Mouse (Mus musculus): ENCODE data around the gene Gm3415. TPM values are rescaled to one million over a fixed set of nuclear protein-coding genes. Genes with fewer than 3 reads are reported as not detected.
"Not testable (repeated sequence)": the region's sequence is repeated elsewhere in the genome, so short reads cannot be mapped to it uniquely, and the experiment has no call there.

Gene Gm3415
- polyA plus RNA-seq, 1 experiment from 2014 or later, result not detected

DNA sequence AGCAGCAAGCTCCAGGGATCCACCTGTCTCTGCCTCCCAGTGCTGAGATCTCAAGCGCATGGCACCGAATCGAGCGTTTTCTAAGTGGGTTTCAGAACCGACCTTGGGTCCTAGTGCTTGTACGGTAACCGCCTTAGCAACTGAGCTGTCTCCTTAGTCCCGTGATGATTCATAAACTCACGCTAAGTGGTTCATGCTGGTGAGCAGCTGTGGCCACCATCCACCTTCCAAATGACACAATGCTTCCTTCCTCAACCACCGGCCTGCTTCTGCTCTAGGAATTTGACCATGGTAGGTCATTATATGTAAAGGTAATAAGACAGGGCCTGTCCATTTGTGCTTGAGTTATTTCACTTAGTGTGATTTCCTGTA, 41.6 kb downstream of the Gm3415 start:
- 88% methylated on average over 10 of the region's 10 CpGs for WGBS
- Histone ChIP-seq H3K27me3 (replicated peaks; ENCODE audit: control insufficient read depth, insufficient read depth, low read length) (no peaks in the 10 kb centered on the region), H3K4me2 (ENCODE audit: low read depth, low read length) (no peak overlapping the region), H3K4me3 (ENCODE audit: low read length) (no peak overlapping the region), H3K27ac (ENCODE audit: low read length) (no peak overlapping the region), H3K9ac (ENCODE audit: low read depth, low read length) (no peak overlapping the region), H3K36me3 (ENCODE audit: control insufficient read depth, insufficient read depth, low read length) (no peaks in the 10 kb centered on the region), H3K9me3 (ENCODE audit: control insufficient read depth, low read length) (no peaks in the 10 kb centered on the region), H3K4me1 (ENCODE audit: control insufficient read depth, insufficient read depth, low read length) (no peaks in the 10 kb centered on the region)
- ATAC-seq, result no peak

DNA sequence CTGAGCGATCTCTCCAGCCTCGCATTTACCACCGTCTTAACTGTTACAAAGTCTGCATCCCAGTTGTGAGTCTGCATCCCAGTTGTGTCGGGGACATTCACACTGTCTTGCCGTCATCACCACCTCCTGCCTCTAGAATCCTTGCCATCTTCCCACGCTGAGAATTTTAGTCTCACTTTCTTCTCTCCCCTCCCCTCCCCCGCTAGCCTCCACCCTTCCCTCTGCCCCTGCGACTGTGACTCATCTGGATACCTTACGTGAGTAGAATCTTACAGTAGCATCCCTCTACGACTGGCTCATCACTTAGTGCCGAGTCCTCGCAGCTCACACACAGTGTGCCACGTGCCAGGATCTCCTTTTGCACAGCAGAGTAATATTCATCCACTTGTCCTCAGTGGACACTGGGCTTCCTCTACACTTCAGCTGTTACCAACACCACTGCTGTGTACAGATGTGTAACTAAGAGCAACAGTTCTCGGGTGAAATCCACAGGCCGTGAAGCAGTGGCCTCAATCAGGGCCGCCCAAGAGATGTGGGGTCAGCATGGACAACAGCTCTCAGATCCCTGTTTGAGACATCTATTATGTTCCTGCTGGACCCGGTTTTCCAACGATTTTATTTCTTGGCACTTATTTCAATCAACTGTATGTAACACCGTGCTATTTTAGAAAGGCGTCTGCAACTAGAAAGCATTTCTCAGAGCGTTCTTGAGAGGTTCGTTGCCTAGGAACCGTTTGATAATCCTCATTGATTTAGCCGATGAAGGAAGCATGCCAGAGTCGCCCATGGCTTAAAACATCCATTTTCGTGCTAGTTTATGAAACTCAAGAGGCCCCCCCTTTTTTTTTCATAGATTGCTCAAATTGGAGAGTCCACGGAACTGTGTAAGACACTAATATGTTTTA, 42.5 kb downstream of the Gm3415 start:
- H3K4me3 ChIP-seq (ENCODE audit: low read length), result no peak overlapping the region
- H3K4me1 ChIP-seq (ENCODE audit: control insufficient read depth, insufficient read depth, low read length), result no peaks in the 10 kb centered on the region
- no peaks in the 10 kb centered on the region for H3K27me3 ChIP-seq (replicated peaks; ENCODE audit: control insufficient read depth, insufficient read depth, low read length)
- no peak overlapping the region for H3K9ac ChIP-seq (ENCODE audit: low read depth, low read length)
- WGBS, result 85% methylated on average over 27 of the region's 27 CpGs
- H3K4me2 ChIP-seq (ENCODE audit: low read depth, low read length), result no peak overlapping the region
- H3K36me3 ChIP-seq (ENCODE audit: control insufficient read depth, insufficient read depth, low read length), result no peaks in the 10 kb centered on the region
- H3K27ac ChIP-seq (ENCODE audit: low read length), result no peak overlapping the region
- no peaks in the 10 kb centered on the region for H3K9me3 ChIP-seq (ENCODE audit: control insufficient read depth, low read length)
- no peak for ATAC-seq

DNA sequence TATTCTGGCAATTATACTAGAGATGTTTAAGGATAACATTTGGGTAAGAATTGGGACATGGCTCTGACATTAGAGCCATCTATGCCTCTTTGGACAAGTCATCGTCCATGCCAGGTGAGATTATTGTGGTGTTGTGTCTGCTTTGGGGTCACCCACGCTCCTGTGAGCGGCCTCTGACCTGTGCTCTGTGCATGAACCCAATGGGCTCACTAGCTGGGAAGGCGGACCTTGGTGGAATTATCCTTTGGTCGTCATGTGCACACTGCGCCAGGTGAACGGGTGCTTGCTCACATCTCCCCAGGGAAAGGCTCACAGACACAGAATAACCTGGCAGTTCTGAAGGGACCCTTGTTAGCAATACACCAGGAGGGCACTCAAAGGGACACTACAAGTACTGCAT, 43.3 kb downstream of the Gm3415 start:
- H3K9ac ChIP-seq (ENCODE audit: low read depth, low read length); ATAC-seq; H3K36me3 ChIP-seq (ENCODE audit: control insufficient read depth, insufficient read depth, low read length); H3K4me1 ChIP-seq (ENCODE audit: control insufficient read depth, insufficient read depth, low read length); H3K4me3 ChIP-seq (ENCODE audit: low read length); H3K9me3 ChIP-seq (ENCODE audit: control insufficient read depth, low read length); H3K27ac ChIP-seq (ENCODE audit: low read length); H3K4me2 ChIP-seq (ENCODE audit: low read depth, low read length); H3K27me3 ChIP-seq (replicated peaks; ENCODE audit: control insufficient read depth, insufficient read depth, low read length): not testable (repeated sequence)
- WGBS, result 84% methylated on average over 7 of the region's 7 CpGs

DNA sequence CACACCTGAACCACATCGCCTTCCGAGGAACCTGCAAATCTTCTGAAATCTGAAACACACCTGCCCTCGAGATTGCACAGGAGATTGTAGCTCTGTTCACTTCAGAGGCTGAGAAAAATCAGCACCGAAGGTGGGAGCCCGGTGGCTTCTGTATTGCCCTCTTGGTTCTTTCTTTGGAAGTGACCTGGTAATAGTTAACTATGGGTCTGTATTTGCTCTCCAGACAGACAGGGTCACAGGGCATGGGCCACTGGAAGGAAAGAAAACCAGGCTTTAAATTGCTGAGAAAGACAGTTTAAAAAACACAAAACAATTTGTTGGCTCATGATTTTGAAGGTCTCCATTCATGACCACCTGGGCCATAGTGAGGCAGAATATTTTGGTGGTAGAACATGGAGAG, 44.0 kb downstream of the Gm3415 start:
- no peak overlapping the region for H3K27ac ChIP-seq (ENCODE audit: low read length)
- ATAC-seq, result no peak
- H3K9me3 ChIP-seq (ENCODE audit: control insufficient read depth, low read length), result no peaks in the 10 kb centered on the region
- H3K9ac ChIP-seq (ENCODE audit: low read depth, low read length), result no peak overlapping the region
- H3K27me3 ChIP-seq (replicated peaks; ENCODE audit: control insufficient read depth, insufficient read depth, low read length), result no peaks in the 10 kb centered on the region
- no peaks in the 10 kb centered on the region for H3K4me1 ChIP-seq (ENCODE audit: control insufficient read depth, insufficient read depth, low read length)
- no peaks in the 10 kb centered on the region for H3K36me3 ChIP-seq (ENCODE audit: control insufficient read depth, insufficient read depth, low read length)
- WGBS, result 58% methylated on average over 5 of the region's 5 CpGs
- H3K4me2 ChIP-seq (ENCODE audit: low read depth, low read length), result no peak overlapping the region
- H3K4me3 ChIP-seq (ENCODE audit: low read length), result no peak overlapping the region

DNA sequence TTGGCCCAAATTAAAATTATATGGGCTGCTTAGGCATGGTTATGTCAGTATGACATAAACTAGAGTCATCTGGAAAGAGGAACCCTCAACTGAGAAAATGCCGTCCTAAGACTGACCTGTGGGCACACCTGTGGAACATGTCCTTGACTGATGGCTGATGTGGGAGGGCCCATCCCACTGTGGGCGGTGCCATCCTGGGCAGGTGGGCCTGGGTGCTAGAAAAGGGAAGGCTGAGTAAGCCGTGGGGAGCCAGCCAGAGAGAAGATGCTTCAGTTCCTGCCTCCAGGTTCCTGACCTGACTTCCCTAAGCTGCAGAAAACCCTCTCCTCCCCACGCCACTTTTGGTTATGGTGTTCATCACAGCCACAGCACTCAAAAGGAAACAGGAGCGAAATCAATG, 50.3 kb downstream of the Gm3415 start:
- Histone ChIP-seq H3K36me3 (ENCODE audit: control insufficient read depth, insufficient read depth, low read length) (no peaks in the 10 kb centered on the region), H3K4me1 (ENCODE audit: control insufficient read depth, insufficient read depth, low read length) (0 out of 2 replicates have a peak, but pooled peaks cover 3% of the 10 kb centered on the region), H3K27me3 (replicated peaks; ENCODE audit: control insufficient read depth, insufficient read depth, low read length) (no peaks in the 10 kb centered on the region), H3K9me3 (ENCODE audit: control insufficient read depth, low read length) (no peaks in the 10 kb centered on the region), H3K4me3 (ENCODE audit: low read length) (no peak overlapping the region), H3K9ac (ENCODE audit: low read depth, low read length) (no peak overlapping the region), H3K27ac (ENCODE audit: low read length) (no peak overlapping the region), H3K4me2 (ENCODE audit: low read depth, low read length) (no peak overlapping the region)
- ATAC-seq, result no peak
- WGBS, result 73% methylated on average over 5 of the region's 5 CpGs

DNA sequence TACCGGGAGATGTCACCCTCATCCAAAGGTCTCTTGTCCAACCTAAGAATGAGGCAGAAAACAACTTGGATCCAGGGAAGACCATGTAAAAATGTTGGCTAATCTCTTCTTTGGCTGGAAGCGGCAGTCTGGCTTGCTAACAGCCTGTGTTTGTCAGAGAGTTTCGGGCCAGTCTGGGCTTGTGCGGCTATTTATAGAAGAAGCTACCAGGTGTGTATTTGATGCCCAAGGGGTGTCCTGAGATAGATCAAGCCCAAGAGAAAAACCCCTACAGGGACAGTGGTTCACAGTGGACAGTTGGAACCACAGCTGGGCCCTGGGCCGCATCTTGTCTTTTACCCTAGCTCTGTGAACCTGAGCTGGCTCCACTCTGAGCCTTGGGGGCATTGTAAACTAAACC, 51.0 kb downstream of the Gm3415 start:
- 0 out of 2 replicates have a peak, but pooled peaks cover 3% of the 10 kb centered on the region for H3K4me1 ChIP-seq (ENCODE audit: control insufficient read depth, insufficient read depth, low read length)
- no peak overlapping the region for H3K4me3 ChIP-seq (ENCODE audit: low read length)
- H3K9me3 ChIP-seq (ENCODE audit: control insufficient read depth, low read length), result no peaks in the 10 kb centered on the region
- ATAC-seq, result no peak
- no peaks in the 10 kb centered on the region for H3K27me3 ChIP-seq (replicated peaks; ENCODE audit: control insufficient read depth, insufficient read depth, low read length)
- no peak overlapping the region for H3K9ac ChIP-seq (ENCODE audit: low read depth, low read length)
- no peak overlapping the region for H3K4me2 ChIP-seq (ENCODE audit: low read depth, low read length)
- no peak overlapping the region for H3K27ac ChIP-seq (ENCODE audit: low read length)
- 84% methylated on average over 5 of the region's 5 CpGs for WGBS
- H3K36me3 ChIP-seq (ENCODE audit: control insufficient read depth, insufficient read depth, low read length), result no peaks in the 10 kb centered on the region

DNA sequence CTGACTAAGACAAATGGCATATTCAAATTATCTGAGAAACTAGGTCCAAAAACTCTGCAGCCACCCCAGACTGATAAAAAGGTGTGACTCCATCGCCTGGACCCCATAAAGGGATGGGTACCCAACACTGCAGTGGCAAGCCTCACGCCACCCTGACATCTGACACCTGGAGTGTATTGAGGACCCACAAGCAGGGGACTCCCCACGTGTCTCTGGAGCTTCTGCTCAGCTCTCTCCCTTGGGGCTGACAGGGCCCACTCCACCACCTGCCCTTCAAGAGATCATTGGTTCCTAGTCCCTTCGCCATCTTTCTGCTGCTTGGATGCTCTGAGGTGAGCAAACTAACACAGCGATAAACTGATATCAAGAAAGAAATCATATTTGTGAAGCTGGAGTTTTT, 51.9 kb downstream of the Gm3415 start:
- Histone ChIP-seq H3K4me2 (ENCODE audit: low read depth, low read length) (no peak overlapping the region), H3K36me3 (ENCODE audit: control insufficient read depth, insufficient read depth, low read length) (no peaks in the 10 kb centered on the region), H3K27ac (ENCODE audit: low read length) (no peak overlapping the region), H3K27me3 (replicated peaks; ENCODE audit: control insufficient read depth, insufficient read depth, low read length) (no peaks in the 10 kb centered on the region), H3K4me1 (ENCODE audit: control insufficient read depth, insufficient read depth, low read length) (0 out of 2 replicates have a peak, but pooled peaks cover 3% of the 10 kb centered on the region), H3K9me3 (ENCODE audit: control insufficient read depth, low read length) (no peaks in the 10 kb centered on the region), H3K9ac (ENCODE audit: low read depth, low read length) (no peak overlapping the region), H3K4me3 (ENCODE audit: low read length) (no peak overlapping the region)
- ATAC-seq, result no peak
- 73% methylated on average over 5 of the region's 5 CpGs for WGBS

Other genes with a start within 250 kb of the Gm3415 start
- 1.2 and 1.3 TPM in 2 replicates for gene Wasf3, start 171.2 kb upstream of the Gm3415 start, polyA plus RNA-seq (2015; fragmentation: Nextera tagmentation; extraction: Ambion mirVana)
- not detected in 2 replicates for gene Gm6408, start 74.2 kb upstream of the Gm3415 start, polyA plus RNA-seq (2015; fragmentation: Nextera tagmentation; extraction: Ambion mirVana)
- gene Gm6370, start 64.8 kb upstream of the Gm3415 start, polyA plus RNA-seq (2015; fragmentation: Nextera tagmentation; extraction: Ambion mirVana), result not detected in 2 replicates
- not detected in 2 replicates for gene 4930449I24Rik, start 53.7 kb upstream of the Gm3415 start, polyA plus RNA-seq (2015; fragmentation: Nextera tagmentation; extraction: Ambion mirVana)
- not detected in 2 replicates for gene Gm3402, start 42.0 kb upstream of the Gm3415 start, polyA plus RNA-seq (2015; fragmentation: Nextera tagmentation; extraction: Ambion mirVana)
- not detected in 2 replicates for gene Gm3404, start 30.3 kb upstream of the Gm3415 start, polyA plus RNA-seq (2015; fragmentation: Nextera tagmentation; extraction: Ambion mirVana)
- gene Gm3409, start 18.5 kb upstream of the Gm3415 start, polyA plus RNA-seq (2015; fragmentation: Nextera tagmentation; extraction: Ambion mirVana), result not detected in 2 replicates
- gene Gpr12, start 29.1 kb downstream of the Gm3415 start, polyA plus RNA-seq (2015; fragmentation: Nextera tagmentation; extraction: Ambion mirVana), result not detected in 2 replicates
- gene Usp12, start 238.9 kb downstream of the Gm3415 start, polyA plus RNA-seq (2015; fragmentation: Nextera tagmentation; extraction: Ambion mirVana), result 26.7 and 33.7 TPM in 2 replicates

Measured in intestine, embryonic 16.5 days (tissue).